ENCODE assay signal across 15 mouse cellular contexts in the genomic region with DNA sequence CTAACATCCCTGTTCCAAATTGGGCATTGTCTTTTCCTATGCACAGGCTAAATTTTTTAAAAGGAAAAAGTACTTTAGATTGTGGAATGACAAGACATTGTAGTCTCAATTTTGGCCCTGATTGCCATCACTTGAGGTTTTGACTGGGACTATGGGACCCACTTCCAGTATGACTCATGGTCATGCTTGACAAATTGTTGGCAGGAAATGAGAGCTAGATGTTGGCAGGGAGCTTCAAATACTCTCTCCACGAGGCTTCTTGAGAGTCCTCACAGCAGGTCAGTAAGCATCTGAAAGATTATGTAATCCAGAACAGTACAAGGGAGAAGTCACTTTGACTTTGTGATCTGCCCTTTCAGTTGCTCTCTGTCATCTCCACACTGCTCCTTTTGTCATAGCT.
DNase-seq lines count a peak whose midpoint lies in the region; ATAC-seq and TF ChIP-seq lines count a peak whose summit lies in the region.
"Had no signal": no experiment of that assay in that cellular context is flagged by ENCODE, and none has a peak within 500 bp of the region (broad histone marks: within the 10 kb centered on the region; RNA-seq: fewer than 3 reads in every experiment).

No protein-coding gene starts in this region.

- TF ChIP-seq POLR2A in lung, adult 2 months (IDR thresholded peaks at IDR 0.05; ENCODE audit: borderline replicate concordance, extremely low read depth, low read depth, low read length): no peak

- no peak overlapping the region for H3K27ac ChIP-seq in forebrain, embryonic 15.5 days (replicated peaks)
- H3K27ac ChIP-seq: embryonic facial prominence, embryonic 13.5 days; forebrain, embryonic 12.5 days; hindbrain, embryonic 13.5 days; layer of hippocampus, adult 2 months had no signal

- H3K4me1 ChIP-seq in lung, adult 2 months (ENCODE audit: control insufficient read depth, insufficient read depth, low read length): no peaks in the 10 kb centered on the region; the same call in 1 of the 2 replicates
- H3K4me1 ChIP-seq in forebrain, embryonic 15.5 days: no peaks in the 10 kb centered on the region
- H3K4me1 ChIP-seq: embryonic facial prominence, embryonic 13.5 days; forebrain, embryonic 12.5 days had no signal

- H3K9ac ChIP-seq in forebrain, embryonic 15.5 days (replicated peaks): no peak overlapping the region
- H3K9ac ChIP-seq: embryonic facial prominence, embryonic 13.5 days; forebrain, embryonic 12.5 days; hindbrain, embryonic 13.5 days; lung, embryonic 14.5 days had no signal

- no peak for TF ChIP-seq CTCF in lung, adult 2 months (IDR thresholded peaks at IDR 0.05; ENCODE audit: insufficient read depth, low read length)

- H3K4me3 ChIP-seq in lung, adult 2 months (replicated peaks; ENCODE audit: extremely low read depth, low read depth, low read length): no peak overlapping the region
- H3K4me3 ChIP-seq in forebrain, embryonic 15.5 days: no peak overlapping the region
- H3K4me3 ChIP-seq: embryonic facial prominence, embryonic 13.5 days; forebrain, embryonic 12.5 days; hindbrain, embryonic 13.5 days; layer of hippocampus, adult 2 months had no signal

- WGBS in lung, adult 2 months: 3% methylated on average over 1 of the region's 1 CpGs
- WGBS in forebrain, embryonic 15.5 days: 53% methylated on average over 1 of the region's 1 CpGs

- no peaks in the 10 kb centered on the region for H3K36me3 ChIP-seq in forebrain, embryonic 15.5 days
- H3K36me3 ChIP-seq: embryonic facial prominence, embryonic 13.5 days; forebrain, embryonic 12.5 days; hindbrain, embryonic 13.5 days had no signal

- no peaks in the 10 kb centered on the region for H3K9me3 ChIP-seq in forebrain, embryonic 15.5 days
- H3K9me3 ChIP-seq: embryonic facial prominence, embryonic 13.5 days; forebrain, embryonic 12.5 days; hindbrain, embryonic 13.5 days had no signal

- H3K4me2 ChIP-seq in forebrain, embryonic 15.5 days (replicated peaks): no peak overlapping the region
- H3K4me2 ChIP-seq: embryonic facial prominence, embryonic 13.5 days; forebrain, embryonic 12.5 days; hindbrain, embryonic 13.5 days; lung, embryonic 14.5 days had no signal

- no peaks in the 10 kb centered on the region for H3K27me3 ChIP-seq in forebrain, embryonic 15.5 days
- H3K27me3 ChIP-seq: embryonic facial prominence, embryonic 13.5 days; forebrain, embryonic 12.5 days; hindbrain, embryonic 13.5 days had no signal

- no peak for ATAC-seq in forebrain, embryonic 15.5 days (replicated peaks)

- peak; percentile 56 for DNase-seq in gastrocnemius, adult 18-20 months (ENCODE audit: low spot score)
- no peak for DNase-seq in gastrocnemius, postnatal 4 days (ENCODE audit: low spot score in 2 of 2)
- DNase-seq in 416B (ENCODE audit: low read depth) (peak; percentile 59), NIH3T3 (ENCODE audit: low read depth) (peak; percentile 4)
- DNase-seq in lung, adult 2 months: peak; percentile 3
- no peak for DNase-seq in right cerebral cortex, postnatal 36 days (ENCODE audit: low spot score in 2 of 2)
- DNase-seq in right cerebral cortex, postnatal 25 days: no peak
- DNase-seq: kidney, adult 9 months; lung, embryonic 14.5 days; midbrain, embryonic 14.5 days had no signal

Comparison
In these comparisons a context has a peak if more than half of its experiments do, and no peak if none do; other contexts are left out.
1. DNase-seq: peak in gastrocnemius, adult 18-20 months (single experiment), 416B (single experiment), NIH3T3 (single experiment) and lung, adult 2 months (single experiment); none in gastrocnemius, postnatal 4 days (0 of 2), right cerebral cortex, postnatal 36 days (0 of 2) and right cerebral cortex, postnatal 25 days (single experiment).